Mouse (Mus musculus): ENCODE data around the gene Ubxn1.
A peak's percentile ranks its signal among the peaks of the same experiment; 100 is the strongest.
"Not testable (repeated sequence)": the region's sequence is repeated elsewhere in the genome, so short reads cannot be mapped to it uniquely, and the experiment has no call there.

Ubxn1 gene

GRCm38 (mm10) chr19:8859018-8859417, 12.3 kb upstream of the Ubxn1 start:
- peak in 1 of 2 experiments; percentile 39 for DNase-seq

- no peak for DNase-seq
Observed at GRCm38 (mm10) chr19:8864265-8864664, 7.0 kb upstream of the Ubxn1 start.

- not testable (repeated sequence) for DNase-seq
Observed at GRCm38 (mm10) chr19:8870381-8870780, 915 bp upstream of the Ubxn1 start.

- DNase-seq, result peak in 1 of 2 experiments; percentile 11
Observed at GRCm38 (mm10) chr19:8870838-8871237, 458 bp upstream of the Ubxn1 start.

- DNase-seq, result no peak
Observed at GRCm38 (mm10) chr19:8872266-8872840, 1.1 kb downstream of the Ubxn1 start.

GRCm38 (mm10) chr19:8875031-8875430, 3.7 kb downstream of the Ubxn1 start:
- DNase-seq, result no peak

DNA sequence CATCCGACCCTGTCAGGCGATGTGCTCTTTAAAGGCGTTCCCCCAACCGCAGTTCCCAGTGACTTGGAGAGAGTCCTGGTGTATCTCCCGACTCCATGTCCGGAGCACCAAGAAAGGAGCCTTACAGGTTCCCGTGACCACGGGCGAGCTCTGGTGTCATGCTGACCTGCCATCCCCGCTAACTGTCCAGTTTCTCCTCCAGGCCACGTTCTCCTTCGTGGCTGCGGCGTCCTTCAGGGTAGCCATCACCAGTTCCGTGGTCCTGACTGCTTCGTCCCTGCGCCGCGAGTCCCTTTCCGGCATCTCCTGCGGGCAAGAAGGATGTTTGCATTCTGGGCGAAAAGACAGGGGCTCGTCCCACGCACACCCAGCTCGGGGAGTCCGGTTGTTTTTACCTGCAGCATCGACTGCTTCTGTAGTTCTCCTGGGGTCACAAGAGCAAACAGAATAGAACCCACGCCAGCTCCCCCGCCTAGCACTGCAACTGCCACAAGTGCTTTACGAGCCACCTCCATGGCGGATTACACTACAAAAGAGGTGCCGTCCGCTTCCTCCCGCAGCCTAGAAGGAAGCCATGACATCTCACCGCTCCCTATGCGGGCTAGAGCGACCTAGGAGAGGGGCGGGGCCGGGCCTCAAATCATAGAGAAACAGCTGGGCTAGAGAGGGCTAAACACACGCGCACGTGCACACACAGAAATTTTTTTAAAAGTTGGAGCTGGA, 9.2 kb downstream of the Ubxn1 start, which contains the start of gene Uqcc3:
Gene Uqcc3, minus strand, starts transcription at position 613 of the 723 bp plus-strand sequence.
- DNase-seq, result peak; percentile 92 to 93

DNA sequence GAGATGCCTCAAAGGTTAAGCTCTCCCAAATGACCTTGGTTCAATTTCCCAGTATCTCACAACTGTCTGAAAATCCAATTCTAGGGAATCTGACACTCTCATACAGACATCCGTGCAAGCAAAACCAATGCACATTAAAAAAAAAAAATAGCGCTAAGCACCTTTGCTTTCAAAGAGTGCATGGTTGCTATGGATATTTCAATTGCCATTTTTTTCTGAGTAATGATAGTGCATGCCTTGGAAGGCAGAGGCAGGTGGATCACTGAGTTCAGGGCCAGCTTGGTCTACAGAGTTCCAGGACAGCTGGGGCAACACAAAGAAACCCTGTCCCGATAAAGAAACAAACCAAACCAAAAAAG, 9.7 kb downstream of the Ubxn1 start:
- DNase-seq, result no peak

GRCm38 (mm10) chr19:8883616-8884015, 12.3 kb downstream of the Ubxn1 start, which contains the start of the genes Lbhd1 and Gm49403:
TSS of gene Lbhd1 (plus strand) at chr19:8883732.
TSS of gene Gm49403 (plus strand) at chr19:8883930.
- DNase-seq, result no peak

DNA sequence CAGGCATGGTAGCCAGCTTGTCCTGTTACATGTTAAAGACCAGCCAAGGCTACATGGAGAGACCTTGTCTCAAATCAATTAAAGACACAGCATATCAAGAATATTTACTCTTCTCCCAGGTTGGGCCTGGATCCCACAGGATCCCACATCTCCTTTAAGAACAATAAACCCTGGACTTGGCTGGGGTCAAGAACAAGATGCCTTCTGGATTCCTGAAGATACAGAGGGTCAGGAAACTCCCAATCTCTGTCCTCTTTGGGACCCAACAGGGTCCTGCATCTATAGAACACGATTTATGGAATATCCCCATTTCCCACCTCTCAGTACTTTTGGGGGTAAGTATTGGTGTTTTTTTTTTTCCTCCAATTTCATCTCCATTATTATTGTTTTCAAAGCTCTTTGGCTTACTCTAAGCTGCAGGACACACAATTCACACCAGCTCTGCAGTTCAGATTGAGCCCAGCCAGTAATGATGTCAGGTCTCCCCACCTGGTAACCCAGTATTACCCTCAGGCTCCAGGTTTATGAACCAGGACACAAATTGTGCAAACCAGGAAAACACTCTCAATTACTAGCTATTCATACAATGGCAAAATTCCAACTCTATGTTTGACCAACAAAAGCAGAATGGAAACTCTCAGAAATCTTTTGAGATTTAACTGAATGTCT, 15.8 kb downstream of the Ubxn1 start:
- no peak for DNase-seq

DNA sequence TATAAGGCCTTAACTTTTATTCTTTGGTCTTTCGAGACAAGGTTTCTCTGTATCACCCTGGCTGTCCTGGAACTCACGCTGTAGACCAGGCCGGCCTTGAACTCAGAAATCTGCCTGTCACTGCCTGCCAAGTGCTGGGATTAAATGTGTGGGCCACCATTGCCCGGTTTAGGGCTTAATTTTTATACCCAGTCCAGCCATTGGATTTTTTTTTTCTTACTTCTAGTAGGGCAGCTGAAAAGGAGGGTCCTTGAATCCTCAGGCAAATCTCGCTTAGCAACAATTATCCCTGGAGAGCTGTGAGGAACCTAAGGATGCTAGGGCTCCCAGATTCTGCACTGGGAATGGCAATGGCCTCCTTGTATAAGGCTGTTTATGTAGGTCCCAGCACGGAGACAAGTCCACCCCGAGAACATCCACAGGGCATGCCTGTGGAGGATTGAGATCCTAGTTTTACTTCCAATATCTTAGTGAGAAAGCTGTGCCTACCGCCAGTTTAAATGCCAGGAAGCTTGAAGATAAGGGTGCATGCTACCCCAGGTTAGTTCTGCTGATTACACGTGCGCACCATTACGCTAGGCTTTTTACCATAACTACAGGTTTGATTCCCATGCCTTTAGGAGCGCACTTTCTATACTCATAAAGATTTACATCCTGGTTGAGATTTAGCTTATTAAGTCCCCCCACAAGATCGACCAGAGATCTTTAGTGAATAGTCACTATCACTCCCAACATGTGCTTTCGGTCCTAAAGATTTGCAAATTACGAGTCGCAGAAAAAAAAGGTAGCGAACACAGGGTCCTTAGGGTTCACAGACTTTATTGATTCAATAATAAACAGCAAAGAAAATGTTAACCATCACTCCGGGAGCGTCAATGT, 16.5 kb downstream of the Ubxn1 start:
- DNase-seq, result no peak

DNA sequence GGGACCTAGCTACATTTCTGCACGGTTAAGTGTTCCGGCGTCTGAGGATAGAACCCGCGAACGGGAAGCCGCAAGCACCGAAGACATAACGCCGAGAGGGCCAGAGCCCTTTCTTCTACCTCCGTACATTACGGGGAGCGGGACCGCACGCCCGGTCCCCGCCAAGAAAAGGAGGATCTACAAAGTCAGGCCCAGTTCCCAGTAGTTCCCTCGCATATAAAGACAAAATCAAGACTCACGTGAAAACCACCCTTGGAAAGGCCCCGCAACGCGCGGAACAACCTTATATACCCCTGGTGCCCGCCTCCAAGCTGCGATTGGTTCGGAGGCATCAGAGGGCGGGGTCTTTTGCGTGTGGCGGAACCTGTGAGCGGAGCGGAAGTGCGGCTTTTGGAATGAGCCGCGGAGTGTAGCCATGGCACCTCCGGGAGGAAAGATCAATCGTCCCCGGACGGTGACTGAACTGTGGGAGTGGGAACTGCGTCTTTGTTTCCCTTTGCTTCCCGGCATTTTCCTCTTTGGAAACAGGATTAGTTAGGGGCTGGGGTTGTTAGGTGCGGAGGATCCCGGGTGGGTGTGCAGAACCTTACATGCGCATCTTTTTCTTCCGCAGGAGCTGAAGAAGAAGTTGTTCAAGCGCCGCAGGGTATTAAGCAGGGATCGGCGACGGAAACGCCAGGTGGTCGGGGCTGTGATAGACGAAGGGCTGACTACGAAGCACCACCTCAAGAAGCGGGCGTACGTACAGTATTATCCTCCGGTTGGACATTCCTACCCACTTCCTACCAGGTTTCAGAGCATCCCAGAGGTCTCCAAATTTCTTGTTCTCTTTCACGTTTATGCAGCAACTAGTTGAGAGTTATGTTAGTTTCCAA, 17.5 kb downstream of the Ubxn1 start, which contains the start of the genes 1810009A15Rik and Gm49416:
Gene 1810009A15Rik, plus strand, starts transcription at position 343 of the 875 bp plus-strand sequence.
Gene Gm49416, plus strand, starts transcription at position 416 of the 875 bp plus-strand sequence.
- peak; percentile 96 for DNase-seq

GRCm38 (mm10) chr19:8892829-8893766, 21.8 kb downstream of the Ubxn1 start, which contains the start of gene Ints5:
TSS of gene Ints5 (plus strand) at chr19:8893005.
- peak; percentile 89 to 90 for DNase-seq

DNA sequence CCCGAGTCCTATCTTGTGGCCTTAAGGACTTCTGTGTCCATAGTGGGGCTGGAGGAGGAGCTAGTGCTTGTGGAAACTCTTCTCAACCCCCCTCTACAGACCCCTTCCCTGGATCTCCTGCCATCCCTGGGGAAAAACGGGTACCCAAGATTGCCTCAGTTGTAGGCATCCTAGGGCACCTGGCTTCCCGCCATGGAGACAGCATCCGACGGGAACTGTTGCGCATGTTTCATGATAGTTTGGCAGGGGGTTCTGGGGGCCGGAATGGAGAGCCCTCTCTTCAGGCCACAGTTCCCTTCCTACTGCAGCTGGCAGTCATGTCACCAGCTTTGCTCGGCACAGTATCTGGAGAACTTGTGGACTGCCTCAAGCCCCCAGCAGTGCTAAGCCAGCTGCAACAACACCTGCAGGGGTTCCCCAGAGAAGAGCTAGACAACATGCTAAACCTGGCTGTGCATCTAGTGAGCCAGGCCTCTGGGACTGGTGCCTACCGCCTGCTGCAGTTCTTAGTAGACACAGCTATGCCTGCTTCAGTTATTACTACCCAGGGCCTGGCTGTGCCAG, 24.2 kb downstream of the Ubxn1 start:
- DNase-seq, result no peak

DNA sequence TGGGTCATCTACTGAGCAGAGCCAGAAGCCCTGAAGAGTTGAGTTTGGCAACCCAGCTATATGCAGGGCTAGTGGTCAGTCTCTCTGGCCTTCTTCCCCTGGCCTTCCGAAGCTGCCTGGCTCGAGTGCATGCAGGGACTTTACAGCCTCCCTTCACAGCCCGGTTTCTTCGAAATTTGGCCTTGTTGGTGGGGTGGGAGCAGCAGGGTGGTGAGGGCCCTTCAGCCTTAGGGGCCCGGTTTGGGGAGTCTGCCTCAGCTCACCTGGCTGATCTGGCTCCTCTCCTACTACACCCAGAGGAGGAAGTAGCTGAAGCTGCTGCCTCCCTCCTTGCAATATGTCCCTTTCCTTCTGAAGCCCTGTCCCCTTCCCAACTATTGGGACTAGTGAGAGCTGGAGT, 24.9 kb downstream of the Ubxn1 start:
- DNase-seq, result not testable (repeated sequence)

GRCm38 (mm10) chr19:8897211-8897864, 26.0 kb downstream of the Ubxn1 start:
- DNase-seq, result peak; percentile 52 to 63

DNA sequence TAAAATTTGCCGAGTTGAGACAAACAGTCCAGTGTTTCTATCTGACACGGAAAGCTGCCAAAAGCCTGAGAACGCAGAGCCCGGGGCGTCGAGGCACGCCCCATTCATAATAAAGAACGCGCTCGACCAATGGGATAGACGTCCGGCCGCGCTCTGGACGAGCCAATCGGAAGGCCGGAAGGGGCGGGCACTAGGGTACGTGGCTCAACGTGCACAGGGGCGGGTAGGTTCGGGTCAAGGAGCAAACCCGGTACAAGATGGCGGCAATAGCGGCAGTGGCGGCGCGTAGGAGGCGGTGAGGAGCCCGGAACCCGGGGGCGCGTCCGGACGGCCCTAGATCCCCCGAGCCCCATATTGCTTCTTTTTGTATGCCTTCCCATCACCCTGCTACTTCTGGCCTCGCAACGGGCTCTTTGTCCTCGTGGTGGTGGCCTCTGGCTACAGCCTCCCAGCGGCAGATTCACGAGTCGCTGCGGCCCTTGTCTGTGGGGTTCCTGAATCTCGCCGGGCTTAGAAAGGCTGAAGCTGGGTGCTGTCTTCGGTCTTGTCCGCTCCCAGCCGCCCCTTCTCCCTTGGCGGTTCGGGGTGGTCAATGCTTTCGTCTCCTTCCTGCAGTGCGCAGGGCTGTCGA, 26.7 kb downstream of the Ubxn1 start, which contains the start of gene Ganab:
Gene Ganab, plus strand, starts transcription at position 207 of the 631 bp plus-strand sequence.
- DNase-seq, result peak; percentile 96 to 98

- DNase-seq, result no peak
Observed at GRCm38 (mm10) chr19:8898576-8898975, 27.3 kb downstream of the Ubxn1 start.

DNA sequence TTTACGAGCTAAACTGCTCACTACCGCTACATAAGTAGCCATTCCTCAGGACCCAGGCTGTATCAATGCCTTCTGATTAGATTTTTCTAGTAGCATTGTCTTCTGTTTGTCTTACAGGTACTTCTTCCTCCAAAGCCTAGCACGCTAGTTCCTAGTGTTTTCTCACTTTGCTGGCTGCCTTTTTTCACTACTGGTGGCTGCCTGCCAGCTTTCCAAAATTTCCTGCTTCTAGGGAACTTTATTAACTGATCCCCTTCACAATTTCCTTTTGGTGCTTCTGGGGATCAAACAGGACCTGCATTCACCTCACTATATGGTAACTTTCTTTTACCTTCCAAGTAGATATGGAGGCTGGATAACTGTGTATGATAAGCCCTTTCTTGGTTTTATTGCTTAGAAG, 27.8 kb downstream of the Ubxn1 start:
- DNase-seq, result no peak
